Mouse (Mus musculus) liver, postnatal 0 days (tissue): ENCODE measurements around the gene Wdr17.
A peak's percentile ranks its signal among the peaks of the same experiment; 100 is the strongest.

ENCODE experiments used
- CTCF ChIP-seq: sonication (generic); IDR thresholded peaks from 2 replicates; pipeline ENCODE4 v1.5.1; 2016; ENCODE audit warnings: antibody characterized with exemption, low read depth
- EP300 ChIP-seq: IDR thresholded peaks from 2 replicates; pipeline ENCODE4 v1.6.1; 2016; ENCODE audit warnings: antibody characterized with exemption, low read depth, mild to moderate bottlenecking

- TF ChIP-seq CTCF (peak; percentile 33), EP300 (no peak)
These were observed 181.2 kb downstream of the Wdr17 start for GRCm38 (mm10) chr8:54705743-54706142.
